Mouse (Mus musculus): ENCODE measurements around the gene Vars.
A peak's percentile ranks its signal among the peaks of the same experiment; 100 is the strongest.

The Vars gene

DNA sequence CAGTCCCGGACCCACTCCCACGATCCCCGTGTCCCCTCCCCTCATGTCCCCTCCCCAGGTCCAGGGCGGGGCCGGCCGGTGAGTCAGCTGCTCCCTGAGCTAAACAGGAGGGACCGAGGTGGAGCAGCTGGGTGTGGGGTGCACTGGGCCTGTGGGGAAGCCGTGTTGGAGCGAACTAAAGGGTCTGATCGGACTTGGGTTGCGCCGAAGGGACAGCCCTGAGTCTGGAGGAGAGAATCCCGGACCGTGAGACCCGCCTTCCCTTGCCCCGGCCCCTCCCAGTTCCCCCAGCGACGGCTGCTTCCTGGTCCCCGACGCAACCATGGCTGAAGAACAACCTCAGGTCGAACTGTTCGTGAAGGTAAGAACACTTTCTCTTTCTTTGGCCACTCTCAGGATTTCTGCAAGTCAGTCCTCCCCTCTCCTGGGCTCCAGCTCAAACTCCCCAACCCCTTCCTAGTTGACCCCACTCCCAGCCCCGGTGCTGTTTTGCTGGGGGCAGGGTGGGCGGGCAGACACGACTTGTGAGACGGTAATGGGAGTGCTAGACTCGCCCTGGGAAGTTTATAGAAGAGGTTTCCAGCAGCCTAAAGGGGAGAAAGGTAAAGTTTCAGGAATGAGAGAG is 49.5 kb downstream of the Vars start:
- DNase-seq, result peak; percentile 83 to 90

DNA sequence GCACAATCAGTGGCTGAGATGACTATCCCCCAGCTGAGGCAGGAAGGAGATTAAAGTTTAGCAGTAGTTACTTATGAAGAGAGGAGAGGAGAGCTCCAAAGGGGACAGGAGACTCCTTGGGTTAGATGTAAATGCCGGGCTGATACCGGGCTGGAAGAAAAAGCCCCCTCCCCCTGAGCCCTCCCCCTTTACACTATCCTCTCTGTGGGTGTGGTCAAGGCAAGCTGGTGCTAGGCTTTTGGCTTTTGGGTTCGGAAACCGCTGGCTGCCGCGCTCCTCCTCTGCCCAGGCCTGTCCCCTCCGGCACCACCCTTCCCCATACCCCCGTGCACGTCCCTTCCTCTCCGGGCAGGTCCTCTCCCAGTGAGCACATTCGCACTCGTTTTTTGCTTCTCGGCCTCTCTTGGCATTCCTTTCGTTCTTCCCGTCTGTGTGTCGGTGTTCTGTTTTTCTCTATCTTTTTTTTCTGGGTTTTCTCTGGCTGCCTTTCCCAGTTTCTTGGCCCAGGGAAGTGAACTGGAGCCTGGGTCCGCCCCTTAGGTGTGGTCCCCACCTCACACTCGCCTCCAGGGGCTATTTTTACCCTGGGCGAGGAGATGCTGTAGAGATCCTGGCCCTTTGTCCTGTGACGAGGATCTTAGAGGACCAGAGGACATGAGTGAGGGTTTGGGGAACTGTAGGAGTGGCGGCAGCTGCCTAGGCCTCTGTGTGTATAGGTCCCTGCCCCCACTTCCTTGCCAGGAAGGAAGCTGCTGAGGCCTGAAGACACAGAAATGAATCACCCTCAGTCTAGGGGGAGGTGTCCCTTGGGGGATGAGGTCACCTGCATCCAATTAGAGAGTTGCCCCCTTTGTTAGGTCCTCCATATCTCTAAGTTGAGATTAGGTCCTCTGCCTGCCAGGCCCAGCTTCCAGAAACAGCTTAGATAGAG is 50.6 kb downstream of the Vars start:
- peak; percentile 78 to 87 for DNase-seq

DNA sequence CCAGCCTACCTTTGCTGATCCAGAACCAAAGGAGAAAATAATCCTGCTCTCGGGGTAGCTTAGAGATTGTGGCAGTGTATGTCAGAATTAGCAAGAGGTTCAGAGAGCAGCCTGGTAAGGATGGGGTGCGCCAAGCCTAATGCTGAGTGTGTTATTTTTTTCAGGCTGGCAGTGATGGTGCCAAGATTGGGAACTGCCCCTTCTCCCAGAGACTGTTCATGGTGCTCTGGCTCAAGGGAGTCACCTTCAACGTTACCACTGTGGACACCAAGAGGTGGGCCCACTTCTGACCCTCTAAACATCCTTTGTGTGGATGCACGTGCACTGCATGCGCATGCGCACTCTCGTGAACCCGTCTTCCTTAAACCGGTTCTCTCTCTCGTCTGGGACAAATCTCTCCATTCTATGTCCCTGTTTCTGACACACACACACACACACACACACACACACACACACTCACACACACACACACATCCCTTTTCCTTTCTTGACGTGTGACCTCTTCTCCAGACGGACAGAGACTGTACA is 51.5 kb downstream of the Vars start:
- DNase-seq, result no peak

DNA sequence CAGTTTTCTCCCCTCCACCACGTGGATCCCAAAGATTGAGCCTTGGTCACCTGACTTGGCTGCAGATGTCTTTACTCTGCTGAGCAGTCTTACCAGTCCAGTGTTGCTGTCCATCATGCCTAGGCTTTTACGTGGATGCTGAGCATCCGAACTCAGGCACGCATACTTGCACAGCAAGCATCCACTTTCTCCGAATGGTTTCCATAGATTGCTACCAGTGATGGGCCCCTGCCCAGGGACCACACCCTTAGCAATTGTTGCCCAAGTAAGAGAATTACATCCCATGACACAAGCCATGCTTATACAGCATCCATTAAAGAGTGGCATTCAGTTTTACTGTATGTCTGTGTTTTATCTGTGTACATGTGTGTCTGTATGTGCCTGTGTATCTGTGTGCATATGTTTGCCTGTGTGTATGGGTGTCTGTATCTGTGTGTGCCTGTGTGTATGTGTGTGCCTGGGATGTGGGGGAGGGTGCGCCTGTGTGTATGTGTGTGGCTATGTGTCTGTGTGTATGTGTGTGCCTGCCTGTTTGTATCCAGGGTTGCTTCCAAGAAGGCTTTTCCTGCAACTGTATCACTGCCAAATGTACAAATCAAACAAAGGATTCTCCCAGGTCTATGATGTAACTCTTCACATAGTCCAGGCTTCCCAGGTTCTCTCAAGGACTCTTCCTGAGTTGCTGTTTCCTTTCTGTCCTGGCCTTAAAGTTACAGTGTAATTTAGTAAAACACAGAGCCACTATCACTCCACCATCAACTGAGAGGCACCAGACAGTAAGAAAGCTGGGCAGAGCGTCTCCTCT is 55.1 kb downstream of the Vars start:
- no peak for DNase-seq

DNA sequence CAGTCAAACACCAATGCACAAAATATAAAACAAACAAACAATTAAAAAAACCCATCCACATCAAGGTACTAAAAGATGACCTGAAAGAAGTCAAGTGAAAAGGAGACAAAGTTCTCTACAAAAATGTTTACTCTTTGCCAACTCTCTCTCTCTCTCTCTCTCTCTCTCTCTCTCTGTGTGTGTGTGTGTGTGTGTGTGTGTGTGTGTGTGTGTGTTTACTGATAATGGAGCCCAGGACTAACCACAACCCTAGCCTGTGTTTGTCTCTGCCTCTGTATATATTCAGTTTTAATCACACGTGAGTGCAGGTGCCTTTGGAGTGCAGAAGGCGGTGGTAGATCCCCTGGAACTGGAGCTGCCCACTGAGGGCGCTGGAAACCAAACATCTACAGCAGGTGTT is 56.3 kb downstream of the Vars start:
- no peak for DNase-seq

DNA sequence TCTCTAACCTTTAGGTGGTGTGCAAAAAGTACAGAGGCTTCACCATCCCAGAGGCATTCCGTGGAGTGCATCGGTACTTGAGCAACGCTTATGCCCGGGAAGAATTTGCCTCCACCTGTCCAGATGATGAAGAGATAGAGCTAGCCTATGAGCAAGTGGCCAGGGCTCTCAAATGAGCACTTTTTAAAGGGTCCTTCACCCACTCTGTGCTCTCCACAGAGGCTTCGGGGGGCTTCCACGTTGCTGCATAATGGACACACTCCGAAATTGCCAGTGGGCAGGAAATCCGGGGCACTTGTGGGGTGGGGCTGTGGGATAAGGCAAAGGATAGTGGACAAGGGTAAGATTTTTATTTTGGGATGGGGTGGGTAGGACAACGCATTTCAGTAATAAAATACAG is 57.5 kb downstream of the Vars start:
- DNase-seq, result no peak

DNA sequence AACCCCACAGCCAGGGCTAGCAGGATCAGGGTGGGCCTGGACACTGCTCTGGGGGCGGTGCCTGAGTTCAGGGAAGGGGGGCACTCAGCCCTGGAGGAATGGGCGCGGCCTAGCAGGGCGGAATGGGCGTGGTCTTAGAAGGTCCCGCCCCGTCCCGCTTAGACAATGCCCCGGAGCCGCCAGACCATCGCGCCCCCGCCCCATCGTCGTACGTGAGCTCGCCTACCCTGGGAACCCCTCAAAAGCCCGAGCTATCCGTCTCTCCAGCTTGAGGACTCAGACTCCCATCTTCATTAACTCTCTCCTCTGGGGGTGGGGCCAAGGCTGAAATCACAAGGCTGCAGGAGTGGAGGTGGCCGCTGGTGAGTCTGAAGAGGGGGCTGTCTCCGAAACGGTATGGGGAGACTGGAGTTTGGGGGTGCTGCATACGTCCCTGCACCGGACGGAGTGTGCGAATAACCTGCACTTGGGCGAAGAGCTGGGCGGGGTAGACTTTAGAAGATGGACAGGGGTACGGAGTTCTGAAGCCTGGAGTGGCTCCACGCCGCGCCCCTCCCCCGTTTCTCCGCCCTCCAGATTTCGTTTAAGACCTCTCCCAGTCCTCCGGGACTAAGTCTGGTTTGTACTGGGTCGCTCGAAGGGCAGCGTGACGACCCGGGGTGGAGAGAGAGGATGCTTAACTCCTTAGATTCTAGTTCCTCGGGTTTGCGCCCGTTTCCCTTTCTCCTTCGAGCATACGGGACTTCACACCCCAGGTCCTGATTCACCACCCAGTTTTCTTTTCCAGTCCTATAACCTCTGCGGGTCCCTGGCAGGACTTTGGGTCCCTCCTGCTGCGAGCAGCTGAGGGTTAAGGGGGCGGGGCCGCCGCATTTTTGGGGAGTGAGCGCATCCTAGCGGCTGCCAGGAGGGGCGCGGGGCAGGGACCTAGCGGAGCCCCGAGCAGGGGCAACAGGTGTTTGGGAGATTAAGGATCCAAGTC is 58.4 kb downstream of the Vars start, which contains the start of gene Ddah2:
Gene Ddah2 (plus strand): TSS at position 125 of the 982 bp plus-strand sequence.
- peak; percentile 97 to 98 for DNase-seq

DNA sequence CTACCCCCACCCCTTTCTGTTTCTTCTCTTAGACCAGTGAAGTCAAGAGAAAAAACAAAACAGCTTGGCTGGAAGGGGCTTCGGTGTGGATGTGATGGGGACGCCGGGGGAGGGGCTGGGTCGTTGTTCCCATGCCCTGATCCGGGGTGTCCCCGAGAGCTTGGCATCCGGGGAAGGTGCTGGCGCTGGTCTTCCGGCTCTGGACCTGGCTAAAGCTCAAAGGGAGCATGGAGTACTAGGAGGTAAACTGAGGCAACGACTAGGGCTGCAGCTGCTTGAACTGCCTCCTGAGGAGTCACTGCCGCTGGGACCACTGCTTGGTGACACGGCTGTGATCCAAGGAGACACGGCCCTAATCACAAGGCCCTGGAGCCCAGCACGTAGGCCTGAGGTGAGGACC is 59.3 kb downstream of the Vars start:
- peak in 1 of 2 experiments; percentile 17 for DNase-seq

DNA sequence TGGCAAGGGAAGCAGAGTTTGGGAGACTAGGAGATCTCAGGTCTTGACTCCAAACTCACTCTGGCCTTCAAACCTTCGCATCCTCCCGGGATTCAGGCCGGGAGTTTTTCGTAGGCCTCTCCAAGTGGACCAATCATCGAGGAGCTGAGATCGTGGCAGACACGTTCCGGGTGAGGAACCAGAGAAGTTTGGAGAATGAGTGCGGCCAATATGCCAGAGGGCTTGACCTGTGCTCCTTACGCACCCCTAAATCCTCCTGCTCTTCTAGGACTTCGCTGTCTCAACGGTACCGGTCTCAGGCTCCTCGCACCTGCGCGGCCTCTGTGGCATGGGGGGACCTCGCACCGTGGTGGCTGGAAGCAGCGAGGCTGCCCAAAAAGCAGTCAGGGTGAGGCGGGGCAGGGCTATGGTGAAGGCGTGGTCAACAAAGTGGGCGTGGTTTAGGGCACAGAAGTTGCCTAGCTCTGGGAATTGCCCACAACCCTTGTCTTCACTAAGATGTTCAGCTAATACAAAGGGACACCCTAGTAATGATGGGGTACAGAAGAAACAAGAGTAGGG is 60.0 kb downstream of the Vars start:
- peak; percentile 64 to 74 for DNase-seq

DNA sequence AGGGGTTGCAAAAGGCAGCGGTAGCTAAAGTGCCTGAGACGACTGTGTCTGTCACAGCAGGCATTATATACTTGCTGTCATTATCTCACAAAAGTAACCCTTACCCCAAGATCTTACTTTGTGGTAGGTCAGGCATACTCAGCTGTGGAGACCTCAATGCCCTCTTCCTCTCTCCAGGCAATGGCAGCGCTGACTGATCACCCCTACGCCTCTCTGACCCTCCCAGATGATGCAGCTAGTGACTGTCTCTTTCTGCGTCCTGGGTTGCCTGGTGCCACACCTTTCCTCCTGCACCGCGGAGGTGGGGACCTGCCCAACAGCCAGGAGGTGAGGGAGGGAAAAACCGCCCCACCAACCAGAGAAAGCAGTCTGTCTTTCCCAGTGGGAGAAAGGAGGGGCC is 60.5 kb downstream of the Vars start:
- DNase-seq, result no peak

DNA sequence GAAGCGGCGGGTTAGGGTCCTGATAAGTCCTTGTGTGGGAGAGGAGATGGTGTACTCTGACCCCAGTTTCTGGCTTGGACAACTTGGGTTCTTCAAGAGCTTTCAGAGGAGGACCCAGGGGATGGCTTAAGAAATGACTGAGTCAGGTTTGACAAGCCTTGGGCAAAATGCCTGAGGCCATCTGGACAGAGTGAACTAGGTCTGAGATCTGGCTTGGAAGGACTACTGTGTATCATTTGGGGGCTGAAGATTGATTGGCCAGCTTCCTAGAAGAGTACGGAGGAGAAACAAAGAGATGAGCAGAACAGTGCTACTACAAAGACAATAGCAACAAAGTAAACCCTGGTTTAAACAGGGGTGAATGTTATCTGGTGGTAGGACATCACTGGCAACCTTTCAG is 62.7 kb downstream of the Vars start:
- no peak for DNase-seq

DNA sequence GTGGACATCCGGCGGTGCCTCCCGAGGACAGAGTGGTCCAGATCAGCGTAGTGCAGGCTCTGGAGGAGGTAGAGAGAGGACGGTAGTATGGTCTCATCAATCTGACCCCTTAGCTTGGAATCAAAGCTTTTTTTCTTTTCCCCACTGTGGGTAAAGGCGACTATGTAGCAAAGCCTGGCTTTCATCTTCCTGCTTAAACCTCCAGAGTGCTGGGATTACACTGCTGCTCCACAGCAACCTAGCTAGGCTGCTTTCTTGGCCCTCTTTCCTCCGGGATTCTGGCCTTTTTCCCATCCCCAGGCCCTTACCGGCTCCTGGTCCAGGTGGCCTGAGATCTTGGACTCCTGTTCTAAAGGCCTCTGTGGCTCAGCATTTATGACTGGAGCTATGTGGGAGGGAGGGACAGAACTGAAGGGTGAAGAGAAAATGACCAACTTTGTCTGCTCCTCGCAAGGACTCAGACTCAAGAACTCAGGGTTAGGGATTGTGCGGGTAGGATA is 63.6 kb downstream of the Vars start:
- DNase-seq, result peak in 1 of 2 experiments; percentile 38

DNA sequence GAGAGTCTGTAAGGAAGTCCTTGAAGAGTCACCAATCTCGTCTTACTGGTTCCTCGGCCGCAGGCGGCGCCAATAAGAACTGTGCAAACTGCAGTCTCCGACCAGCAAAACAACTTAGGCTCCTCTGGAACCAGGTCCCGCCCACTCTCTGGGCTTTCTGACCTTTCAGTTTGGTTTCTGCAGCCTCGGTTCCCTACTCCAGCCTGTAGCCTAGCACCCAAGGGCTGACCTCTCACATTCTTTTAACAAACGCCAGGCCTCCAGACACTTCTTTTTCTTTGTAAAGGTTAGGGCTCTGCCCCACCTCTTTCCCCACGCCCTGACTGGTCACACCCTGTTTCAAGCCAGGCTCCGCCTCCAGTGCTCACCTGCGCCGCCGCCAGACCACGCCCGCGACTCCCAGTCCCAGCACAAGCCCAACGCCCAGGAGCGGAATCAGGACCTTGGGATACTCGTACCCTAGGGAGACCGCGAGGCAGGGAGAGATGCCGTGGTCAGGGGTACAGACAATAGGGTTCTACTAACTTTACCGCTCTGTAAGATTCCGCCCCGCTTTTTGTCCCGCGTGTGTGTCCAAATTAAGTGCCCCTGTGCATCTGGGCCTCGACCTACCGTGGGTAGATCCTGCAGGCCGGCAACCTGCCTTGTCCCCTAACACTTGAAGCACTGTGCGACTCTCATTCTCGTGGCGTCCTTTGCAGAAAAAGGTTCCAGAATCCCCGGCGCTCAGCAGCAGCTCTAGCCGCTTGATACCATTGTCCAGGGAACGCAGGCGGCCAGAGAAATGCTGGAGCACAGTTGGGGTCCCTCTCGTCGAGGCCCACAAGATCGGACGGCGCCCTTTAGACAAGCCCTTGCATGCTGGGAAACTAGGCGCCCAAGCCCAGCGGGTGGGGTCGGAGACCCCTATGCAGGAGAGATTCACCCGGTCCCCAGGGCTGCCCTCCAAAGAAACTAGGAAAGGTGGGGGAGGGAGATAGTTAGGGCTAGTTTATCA is 64.5 kb downstream of the Vars start, which contains the start of gene Ly6g6c:
Gene Ly6g6c (plus strand): TSS at position 438 of the 997 bp plus-strand sequence.
- DNase-seq, result peak; percentile 77 to 87

All from kidney, postnatal 4 days (tissue).